16 mouse cellular contexts compared by ENCODE assay signal in the genomic region with DNA sequence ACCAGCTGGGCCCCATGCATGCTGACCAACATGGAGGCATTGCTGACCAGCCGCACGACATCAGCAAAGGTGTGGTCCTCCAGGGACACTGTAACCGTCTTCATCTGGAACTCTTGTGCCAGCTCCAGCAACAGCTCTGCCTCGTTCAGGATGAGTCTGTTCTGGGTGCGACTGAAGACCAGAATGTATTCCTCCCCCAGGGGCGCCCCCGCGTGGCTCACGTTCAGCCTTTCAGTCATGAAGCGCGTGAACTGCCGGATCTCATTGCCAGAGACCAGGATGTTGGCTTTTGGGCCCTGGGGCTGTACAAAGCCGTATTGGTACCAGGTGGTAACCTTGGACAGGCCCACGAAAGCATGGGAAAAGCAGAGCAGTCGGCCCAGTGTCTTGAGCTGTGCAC. TPM values are rescaled to one million over a fixed set of nuclear protein-coding genes. Genes with fewer than 3 reads are reported as not detected.
"Had no signal": no experiment of that assay in that cellular context is flagged by ENCODE, and none has a peak within 500 bp of the region (broad histone marks: within the 10 kb centered on the region; RNA-seq: fewer than 3 reads in every experiment).

No protein-coding gene starts in this region.

- DNase-seq: kidney, adult 2 months; kidney, postnatal 25 days; liver; liver, embryonic 13.5 days; liver, postnatal 0 days; lung, postnatal 14 days; right cerebral cortex, postnatal 4 days; spleen, adult 18-20 months; thymus, adult 18-20 months; thymus, postnatal 25 days had no signal

- H3K27me3 ChIP-seq: limb, embryonic 12.5 days; liver, embryonic 13.5 days; lung, embryonic 15.5 days; midbrain, embryonic 12.5 days had no signal

- H3K4me3 ChIP-seq: left cerebral cortex, adult 2 months; limb, embryonic 12.5 days; liver, embryonic 13.5 days; lung, embryonic 15.5 days; megakaryocyte, embryonic 14.5 days; midbrain, embryonic 12.5 days had no signal

- H3K27ac ChIP-seq: left cerebral cortex, adult 2 months; limb, embryonic 12.5 days; liver, embryonic 13.5 days; lung, embryonic 15.5 days; macrophage; midbrain, embryonic 12.5 days had no signal

- H3K36me3 ChIP-seq: liver, embryonic 13.5 days; lung, embryonic 15.5 days had no signal

RNA-seq across cellular contexts. Expression of a gene that starts 31.9 kb away (rescaled TPM):
- polyA plus RNA-seq: macrophage had no signal
